Mouse (Mus musculus) myocyte (in vitro differentiated cells): Measurements from ENCODE around the gene Olfr967. TPM values are rescaled to one million over a fixed set of nuclear protein-coding genes. Genes with fewer than 3 reads are reported as not detected.

ENCODE experiments used
- H3K27me3 ChIP-seq: one replicate; pipeline ENCODE4 v1.6.1; 2011; ENCODE audit not compliant: control insufficient read depth, insufficient read depth, insufficient read length
- H3K36me3 ChIP-seq: one replicate; pipeline ENCODE4 v1.6.1; 2011; ENCODE audit not compliant: control insufficient read depth, insufficient read depth
- H3K4me2 ChIP-seq: one replicate; pipeline ENCODE4 v1.6.1; 2011; ENCODE audit warnings: low read depth, control low read depth
- H3K4me3 ChIP-seq: one replicate; pipeline ENCODE4 v1.5.1; 2011; ENCODE audit warnings: mild to moderate bottlenecking, control low read depth, moderate library complexity
- H3K79me2 ChIP-seq: one replicate; pipeline ENCODE4 v1.6.1; 2011; ENCODE audit not compliant: control insufficient read depth, insufficient read depth
- H3ac ChIP-seq: one replicate; pipeline ENCODE4 v1.6.1; 2011; ENCODE audit not compliant: control insufficient read depth, insufficient read length
- CEBPB ChIP-seq: IDR thresholded peaks from 2 replicates; pipeline ENCODE4 v1.6.1; 2011; ENCODE audit warnings: mild to moderate bottlenecking, moderate library complexity; ENCODE audit not compliant: poor library complexity, insufficient read depth, severe bottlenecking
- E2F4 ChIP-seq: IDR thresholded peaks from one replicate; pipeline ENCODE4 v1.6.1; 2011; ENCODE audit warnings: mild to moderate bottlenecking, control low read depth, moderate library complexity; ENCODE audit not compliant: insufficient read depth
- MAX ChIP-seq: IDR thresholded peaks from one replicate; pipeline ENCODE4 v1.6.1; 2011; ENCODE audit warnings: low read depth, mild to moderate bottlenecking, control low read depth
- MYOD1 ChIP-seq, 3 experiments: IDR thresholded peaks; one replicate each; pipeline ENCODE4 v1.6.1; 2011; ENCODE audit warnings: control low read depth in 2 of 3, low read depth in 2 of 3, mild to moderate bottlenecking in 2 of 3, moderate library complexity in 1 of 3; ENCODE audit not compliant: insufficient read length in 2 of 3, control insufficient read depth in 1 of 3
- MYOG ChIP-seq, 3 experiments: IDR thresholded peaks; one replicate each; pipeline ENCODE4 v1.6.1; 2011; ENCODE audit warnings: control low read depth in 2 of 3, low read depth in 2 of 3, mild to moderate bottlenecking in 2 of 3; ENCODE audit not compliant: insufficient read length in 2 of 3, control insufficient read depth in 1 of 3, insufficient read depth in 1 of 3
- POLR2A ChIP-seq: IDR thresholded peaks from one replicate; pipeline ENCODE4 v1.6.1; 2011; ENCODE audit warnings: low read depth, mild to moderate bottlenecking, control low read depth, moderate library complexity; ENCODE audit not compliant: insufficient read length
- POLR2AphosphoS2 ChIP-seq: IDR thresholded peaks from one replicate; pipeline ENCODE4 v1.6.1; 2011; ENCODE audit warnings: low read depth, control low read depth; ENCODE audit not compliant: insufficient read length
- REST ChIP-seq: IDR thresholded peaks from one replicate; pipeline ENCODE4 v1.6.1; 2011; ENCODE audit warnings: mild to moderate bottlenecking, control low read depth, moderate library complexity; ENCODE audit not compliant: insufficient read depth, insufficient read length
- SRF ChIP-seq: IDR thresholded peaks from one replicate; pipeline ENCODE4 v1.6.1; 2011; ENCODE audit warnings: low read depth; ENCODE audit not compliant: control insufficient read depth, insufficient read length
- TCF12 ChIP-seq: IDR thresholded peaks from one replicate; pipeline ENCODE4 v1.6.1; 2011; ENCODE audit warnings: mild to moderate bottlenecking, control low read depth; ENCODE audit not compliant: poor library complexity, insufficient read depth, severe bottlenecking
- TCF3 ChIP-seq: IDR thresholded peaks from one replicate; pipeline ENCODE4 v1.6.1; 2011; ENCODE audit warnings: low read depth, control low read depth; ENCODE audit not compliant: insufficient read length
- USF1 ChIP-seq: IDR thresholded peaks from one replicate; pipeline ENCODE4 v1.6.1; 2011; ENCODE audit warnings: low read depth, mild to moderate bottlenecking, control low read depth, moderate library complexity
- polyA plus RNA-seq: library from polyadenylated mRNA; unstranded; fragments of >200 nt; fragmentation: generic; extraction: Trizol; gene quantifications from one replicate; pipeline ENCODE4 v1.2.1, GENCODE M21; 2012; ENCODE audit warnings: missing spikeins

The Olfr967 gene
- polyA plus RNA-seq, 1 experiment = not detected

GRCm38 (mm10) chr9:39730678-39731077 lies 15.4 kb upstream of the Olfr967 start, which contains the start of gene Olfr150:
Gene Olfr150, plus strand, starts transcription at chr9:39730978.
- no peak within 1 kb of the TSS for H3ac ChIP-seq
- TF ChIP-seq SRF (no peak), MYOG (IDR thresholded peaks at IDR 0.05; ENCODE audit: control insufficient read depth in 1 of 3, insufficient read depth in 1 of 3, insufficient read length in 2 of 3, low read depth in 2 of 3) (no peak), CEBPB (no peak), POLR2A (no peak), E2F4 (no peak), MAX (no peak), USF1 (no peak), REST (no peak), TCF12 (no peak)
- no peaks in the 10 kb centered on the region for H3K27me3 ChIP-seq
- H3K79me2 ChIP-seq = no peaks in the 10 kb centered on the region
- no peak within 1 kb of the TSS for H3K4me3 ChIP-seq
- H3K4me2 ChIP-seq = no peak within 1 kb of the TSS
- no peaks in the 10 kb centered on the region for H3K36me3 ChIP-seq

- no peak overlapping the region for H3K4me2 ChIP-seq
- no peaks in the 10 kb centered on the region for H3K27me3 ChIP-seq
- H3K36me3 ChIP-seq = no peaks in the 10 kb centered on the region
- no peak overlapping the region for H3ac ChIP-seq
- no peaks in the 10 kb centered on the region for H3K79me2 ChIP-seq
- TF ChIP-seq SRF (no peak), TCF3 (no peak), MYOD1 (IDR thresholded peaks at IDR 0.05; ENCODE audit: control insufficient read depth in 1 of 3, insufficient read length in 2 of 3, low read depth in 2 of 3) (no peak), USF1 (no peak), CEBPB (no peak), POLR2AphosphoS2 (no peak), REST (no peak), MYOG (IDR thresholded peaks at IDR 0.05; ENCODE audit: control insufficient read depth in 1 of 3, insufficient read depth in 1 of 3, insufficient read length in 2 of 3, low read depth in 2 of 3) (no peak), E2F4 (no peak), POLR2A (no peak), TCF12 (no peak), MAX (no peak)
- H3K4me3 ChIP-seq = no peak overlapping the region
These were observed 5.3 kb upstream of the Olfr967 start for GRCm38 (mm10) chr9:39740741-39741140.

- no peak overlapping the region for H3K4me2 ChIP-seq
- H3K79me2 ChIP-seq = no peaks in the 10 kb centered on the region
- no peak overlapping the region for H3K4me3 ChIP-seq
- TF ChIP-seq USF1 (no peak), POLR2A (no peak), MYOD1 (IDR thresholded peaks at IDR 0.05; ENCODE audit: control insufficient read depth in 1 of 3, insufficient read length in 2 of 3, low read depth in 2 of 3) (no peak), MYOG (IDR thresholded peaks at IDR 0.05; ENCODE audit: control insufficient read depth in 1 of 3, insufficient read depth in 1 of 3, insufficient read length in 2 of 3, low read depth in 2 of 3) (no peak), TCF3 (no peak)
- H3K27me3 ChIP-seq = no peaks in the 10 kb centered on the region
- H3ac ChIP-seq = no peak overlapping the region
- no peaks in the 10 kb centered on the region for H3K36me3 ChIP-seq
These were observed 379 bp downstream of the Olfr967 start for GRCm38 (mm10) chr9:39746428-39746827.

- H3K4me3 ChIP-seq = no peak within 1 kb of the TSS
- H3K79me2 ChIP-seq = no peaks in the 10 kb centered on the region
- no peaks in the 10 kb centered on the region for H3K27me3 ChIP-seq
- H3ac ChIP-seq = no peak within 1 kb of the TSS
- H3K4me2 ChIP-seq = no peak within 1 kb of the TSS
- TF ChIP-seq USF1 = no peak
- TF ChIP-seq MYOG (IDR thresholded peaks at IDR 0.05; ENCODE audit: control insufficient read depth in 1 of 3, insufficient read depth in 1 of 3, insufficient read length in 2 of 3, low read depth in 2 of 3) = no peak
- no peak for TF ChIP-seq POLR2AphosphoS2
- TF ChIP-seq CEBPB = no peak
- no peak for TF ChIP-seq MYOD1 (IDR thresholded peaks at IDR 0.05; ENCODE audit: control insufficient read depth in 1 of 3, insufficient read length in 2 of 3, low read depth in 2 of 3)
- TF ChIP-seq TCF12 = no peak
- no peak for TF ChIP-seq TCF3
- no peak for TF ChIP-seq REST
- TF ChIP-seq SRF = no peak
- no peaks in the 10 kb centered on the region for H3K36me3 ChIP-seq
These were observed 37.1 kb downstream of the Olfr967 start, which contains the start of gene Olfr968 for GRCm38 (mm10) chr9:39783153-39783552. Gene Olfr968, minus strand, starts transcription at chr9:39783253.

- TF ChIP-seq SRF (no peak), MYOD1 (IDR thresholded peaks at IDR 0.05; ENCODE audit: control insufficient read depth in 1 of 3, insufficient read length in 2 of 3, low read depth in 2 of 3) (no peak), TCF3 (no peak), TCF12 (no peak), POLR2AphosphoS2 (no peak), REST (no peak), MYOG (IDR thresholded peaks at IDR 0.05; ENCODE audit: control insufficient read depth in 1 of 3, insufficient read depth in 1 of 3, insufficient read length in 2 of 3, low read depth in 2 of 3) (no peak), MAX (no peak), USF1 (no peak), CEBPB (no peak), POLR2A (no peak), E2F4 (no peak)
- Histone ChIP-seq H3K4me3 (no peak within 1 kb of the TSS), H3K79me2 (no peaks in the 10 kb centered on the region), H3K36me3 (no peaks in the 10 kb centered on the region), H3ac (no peak within 1 kb of the TSS), H3K27me3 (no peaks in the 10 kb centered on the region), H3K4me2 (no peak within 1 kb of the TSS)
These were observed 44.5 kb downstream of the Olfr967 start, which contains the start of gene Olfr969 for GRCm38 (mm10) chr9:39790558-39790957. Gene Olfr969, plus strand, starts transcription at chr9:39790945.
